Mouse (Mus musculus) small intestine, adult 2 months (tissue): Measurements from ENCODE around the gene 9930021J03Rik.

Experiments
- CTCF ChIP-seq: fragments of 200-500 bp; IDR thresholded peaks from 2 replicates; pipeline ENCODE4 v1.5.1; 2012; ENCODE audit warnings: low read depth, mild to moderate bottlenecking, control low read depth, inconsistent platforms, low read length, moderate library complexity, mixed read lengths; ENCODE audit not compliant: insufficient replicate concordance, insufficient read length; ENCODE audit errors: extremely low read depth
- POLR2A ChIP-seq: fragments of 200-500 bp; IDR thresholded peaks from 2 replicates; pipeline ENCODE4 v1.6.1; 2012; ENCODE audit warnings: low read depth, mild to moderate bottlenecking, control low read depth, inconsistent platforms, low read length, moderate library complexity

GRCm38 (mm10) chr19:29704436-29704835, 101.4 kb downstream of the 9930021J03Rik start:
- no peak for TF ChIP-seq POLR2A
- TF ChIP-seq CTCF, result no peak
